ENCODE assay signal across 18 mouse cellular contexts in the genomic region with DNA sequence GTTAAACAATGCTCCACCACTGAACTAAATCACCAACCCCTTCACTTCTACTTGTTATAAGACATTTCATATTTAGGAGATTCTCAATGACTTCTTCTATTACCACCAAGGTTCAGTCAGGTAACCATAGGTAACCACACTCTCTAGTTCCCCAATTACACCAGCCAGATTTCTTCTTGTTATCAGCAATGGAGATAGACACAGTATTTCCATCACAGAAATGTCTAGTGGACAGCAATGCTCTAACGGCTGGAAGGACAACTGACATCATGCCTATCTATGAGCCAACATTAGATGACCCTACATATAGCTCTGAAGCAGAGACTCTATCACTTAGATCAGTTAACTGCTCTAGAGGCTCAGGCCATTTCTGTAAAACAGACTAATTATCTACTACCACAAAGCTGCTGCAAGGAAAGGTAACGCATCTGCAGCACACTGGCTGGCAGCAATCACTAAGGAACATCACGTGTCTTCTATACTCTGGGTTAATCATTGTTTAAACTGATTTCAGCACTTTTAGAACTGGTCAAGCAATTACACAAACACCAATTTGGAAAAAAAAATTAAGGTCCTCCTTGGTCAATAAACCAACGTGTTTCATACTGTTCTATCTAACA. TPM values are rescaled to one million over a fixed set of nuclear protein-coding genes. Genes with fewer than 3 reads are reported as not detected.
DNase-seq lines count a peak whose midpoint lies in the region; ATAC-seq and TF ChIP-seq lines count a peak whose summit lies in the region.
"Had no signal": no experiment of that assay in that cellular context is flagged by ENCODE, and none has a peak within 500 bp of the region (broad histone marks: within the 10 kb centered on the region; RNA-seq: fewer than 3 reads in every experiment).

No protein-coding gene starts in this region.

- no peaks in the 10 kb centered on the region for H3K27me3 ChIP-seq in heart, embryonic 14.5 days (ENCODE audit: control insufficient read depth, insufficient read depth, low read length)
- H3K27me3 ChIP-seq in MEL (ENCODE audit: control insufficient read depth in 1 of 2, insufficient read depth in 2 of 2, low read length in 2 of 2), result no peaks in the 10 kb centered on the region
- H3K27me3 ChIP-seq in kidney, embryonic 15.5 days, result no peaks in the 10 kb centered on the region
- H3K27me3 ChIP-seq in liver, embryonic 14.5 days (ENCODE audit: control insufficient read depth, insufficient read depth, low read length), result no peaks in the 10 kb centered on the region
- no peaks in the 10 kb centered on the region for H3K27me3 ChIP-seq in midbrain, embryonic 11.5 days (ENCODE audit: control insufficient read depth, insufficient read depth, low read length)
- H3K27me3 ChIP-seq: limb, embryonic 13.5 days; midbrain, embryonic 13.5 days had no signal

- H3K27ac ChIP-seq in heart, embryonic 14.5 days (replicated peaks in 1 of 2; ENCODE audit: control insufficient read depth in 1 of 2, insufficient read depth in 1 of 2, low read depth in 2 of 2, low read length in 2 of 2), result no peak overlapping the region
- no peak overlapping the region for H3K27ac ChIP-seq in MEL (ENCODE audit: control insufficient read depth, low read depth, low read length)
- peak overlapping the region; percentile 81 for H3K27ac ChIP-seq in kidney, embryonic 15.5 days
- peak overlapping the region; percentile 15; the same call in 1 of the 2 replicates for H3K27ac ChIP-seq in liver, embryonic 14.5 days
- H3K27ac ChIP-seq in midbrain, embryonic 11.5 days (ENCODE audit: low read depth, low read length), result no peak overlapping the region
- H3K27ac ChIP-seq: hindbrain, postnatal 0 days; limb, embryonic 13.5 days; midbrain, embryonic 13.5 days had no signal

- H3K4me1 ChIP-seq in heart, embryonic 14.5 days (ENCODE audit: control insufficient read depth in 2 of 2, insufficient read depth in 2 of 2, low read length in 2 of 2), result peaks cover 2 to 41% of the 10 kb centered on the region in 2 experiments; a peak in 2 of 4 replicates
- H3K4me1 ChIP-seq in MEL (ENCODE audit: control insufficient read depth in 1 of 2, insufficient read depth in 2 of 2, low read length in 2 of 2), result peaks cover 32 to 43% of the 10 kb centered on the region in 2 experiments
- H3K4me1 ChIP-seq in kidney, embryonic 15.5 days, result peaks cover 39% of the 10 kb centered on the region
- peaks cover 33 to 38% of the 10 kb centered on the region in 2 experiments for H3K4me1 ChIP-seq in liver, embryonic 14.5 days (replicated peaks; ENCODE audit: control insufficient read depth in 2 of 2, insufficient read depth in 2 of 2, low read length in 1 of 2)
- H3K4me1 ChIP-seq in midbrain, embryonic 11.5 days (ENCODE audit: control insufficient read depth, insufficient read depth, low read length), result peaks cover 5% of the 10 kb centered on the region; the same call in 1 of the 2 replicates

- peak; percentile 50 to 51 for TF ChIP-seq EP300 in MEL (IDR thresholded peaks at IDR 0.05; ENCODE audit: low read depth in 1 of 2, low read length in 2 of 2)
- TF ChIP-seq EP300 in liver, embryonic 14.5 days (IDR thresholded peaks at IDR 0.05; ENCODE audit: low read depth), result no peak

- TF ChIP-seq POLR2A in MEL (IDR thresholded peaks at IDR 0.05; ENCODE audit: control insufficient read depth in 1 of 2, insufficient read depth in 1 of 2, low read depth in 1 of 2, low read length in 2 of 2, poor library complexity in 1 of 2), result peak in 1 of 2 experiments; percentile 32; a peak in 1 of 4 replicates

- TF ChIP-seq RAD21 in MEL (IDR thresholded peaks at IDR 0.05; ENCODE audit: low read depth, low read length), result no peak

- H3K4me2 ChIP-seq in heart, embryonic 14.5 days (ENCODE audit: low read length), result no peak overlapping the region
- peak overlapping the region; percentile 1; the same call in 1 of the 2 replicates for H3K4me2 ChIP-seq in kidney, embryonic 15.5 days
- H3K4me2 ChIP-seq in liver, embryonic 14.5 days (ENCODE audit: low read depth), result peak overlapping the region; percentile 27
- H3K4me2 ChIP-seq in midbrain, embryonic 11.5 days, result no peak overlapping the region
- H3K4me2 ChIP-seq: limb, embryonic 13.5 days; midbrain, embryonic 13.5 days had no signal

- TF ChIP-seq CTCF in MEL (IDR thresholded peaks at IDR 0.05 in 2 of 3, conservative IDR thresholded peaks at IDR 0.05 in 1 of 3; ENCODE audit: control insufficient read depth in 1 of 3, insufficient read depth in 1 of 3, low read depth in 2 of 3, low read length in 3 of 3, poor library complexity in 1 of 3, severe bottlenecking in 1 of 3), result no peak
- no peak for TF ChIP-seq CTCF in liver, embryonic 14.5 days (IDR thresholded peaks at IDR 0.05; ENCODE audit: low read depth)

- H3K36me3 ChIP-seq in heart, embryonic 14.5 days (ENCODE audit: control insufficient read depth, insufficient read depth, low read length), result peaks cover 26% of the 10 kb centered on the region
- peaks cover 14 to 58% of the 10 kb centered on the region in 2 experiments for H3K36me3 ChIP-seq in MEL (ENCODE audit: control insufficient read depth in 1 of 2, insufficient read depth in 2 of 2, low read length in 2 of 2)
- H3K36me3 ChIP-seq in kidney, embryonic 15.5 days, result peaks cover 8% of the 10 kb centered on the region
- H3K36me3 ChIP-seq in liver, embryonic 14.5 days (replicated peaks; ENCODE audit: control insufficient read depth, insufficient read depth, low read depth), result peaks cover 14% of the 10 kb centered on the region
- peaks cover 6% of the 10 kb centered on the region; the same call in 1 of the 2 replicates for H3K36me3 ChIP-seq in midbrain, embryonic 11.5 days (ENCODE audit: control insufficient read depth, insufficient read depth, low read length)

- H3K4me3 ChIP-seq in heart, embryonic 14.5 days (ENCODE audit: control insufficient read depth in 1 of 2, insufficient read depth in 1 of 2, low read depth in 1 of 2, low read length in 2 of 2), result no peak overlapping the region
- no peak overlapping the region for H3K4me3 ChIP-seq in MEL (ENCODE audit: control insufficient read depth in 1 of 2, insufficient read depth in 1 of 2, low read depth in 2 of 2, low read length in 2 of 2)
- no peak overlapping the region for H3K4me3 ChIP-seq in kidney, embryonic 15.5 days (replicated peaks)
- H3K4me3 ChIP-seq in liver, embryonic 14.5 days (ENCODE audit: insufficient read depth in 1 of 2, low read depth in 2 of 2, low read length in 2 of 2), result no peak overlapping the region
- H3K4me3 ChIP-seq in midbrain, embryonic 11.5 days (ENCODE audit: low read depth, low read length), result no peak overlapping the region
- H3K4me3 ChIP-seq: limb, embryonic 13.5 days; midbrain, embryonic 13.5 days; myocyte had no signal

- 0 out of 2 replicates have a peak overlapping the region, but pooled peaks have one; percentile 1 for H3K9ac ChIP-seq in heart, embryonic 14.5 days (ENCODE audit: low read length)
- H3K9ac ChIP-seq in MEL (ENCODE audit: control insufficient read depth, low read depth, low read length, poor library complexity, severe bottlenecking), result no peak overlapping the region
- H3K9ac ChIP-seq in kidney, embryonic 15.5 days, result no peak overlapping the region
- H3K9ac ChIP-seq in liver, embryonic 14.5 days (replicated peaks), result no peak overlapping the region
- no peak overlapping the region for H3K9ac ChIP-seq in midbrain, embryonic 11.5 days (ENCODE audit: low read length)
- H3K9ac ChIP-seq: limb, embryonic 13.5 days; midbrain, embryonic 13.5 days had no signal

- 57% methylated on average over 4 of the region's 4 CpGs for WGBS in heart, embryonic 14.5 days
- 68% methylated on average over 4 of the region's 4 CpGs for WGBS in kidney, embryonic 15.5 days
- WGBS in liver, embryonic 14.5 days (ENCODE audit: insufficient replicate concordance), result 31% methylated on average over 4 of the region's 4 CpGs
- WGBS in midbrain, embryonic 11.5 days, result 85% methylated on average over 4 of the region's 4 CpGs

- H3K9me3 ChIP-seq in heart, embryonic 14.5 days (ENCODE audit: control insufficient read depth, low read length), result no peaks in the 10 kb centered on the region
- no peaks in the 10 kb centered on the region for H3K9me3 ChIP-seq in MEL (replicated peaks; ENCODE audit: insufficient read depth, low read length)
- H3K9me3 ChIP-seq in kidney, embryonic 15.5 days (replicated peaks), result no peaks in the 10 kb centered on the region
- H3K9me3 ChIP-seq in liver, embryonic 14.5 days (ENCODE audit: control insufficient read depth, low read length), result no peaks in the 10 kb centered on the region
- H3K9me3 ChIP-seq in midbrain, embryonic 11.5 days (ENCODE audit: control insufficient read depth, low read length), result no peaks in the 10 kb centered on the region
- H3K9me3 ChIP-seq: limb, embryonic 13.5 days; midbrain, embryonic 13.5 days had no signal

- peaks cover 79% of the 10 kb centered on the region for H3K79me2 ChIP-seq in MEL (ENCODE audit: control insufficient read depth, insufficient read depth, low read length, poor library complexity)

- no peak for ATAC-seq in heart, embryonic 14.5 days (ENCODE audit: insufficient number of reproducible peaks, insufficient read depth, low FRiP score, low read depth)
- no peak for ATAC-seq in kidney, embryonic 15.5 days (replicated peaks; ENCODE audit: low FRiP score)
- no peak for ATAC-seq in liver, embryonic 14.5 days (ENCODE audit: insufficient read depth)
- ATAC-seq in midbrain, embryonic 11.5 days (ENCODE audit: low FRiP score), result no peak
- ATAC-seq: hindbrain, postnatal 0 days; midbrain, embryonic 13.5 days had no signal

- DNase-seq in heart, postnatal 25 days (ENCODE audit: low spot score), result no peak
- DNase-seq in MEL (ENCODE audit: low read depth, low spot score), result peak; percentile 64
- no peak for DNase-seq in liver, embryonic 14.5 days (ENCODE audit: low read depth in 3 of 3, low spot score in 3 of 3)
- DNase-seq in midbrain, embryonic 11.5 days (ENCODE audit: low spot score, missing footprints), result no peak
- DNase-seq in gastrocnemius, adult 18-20 months (ENCODE audit: low spot score), result no peak
- DNase-seq in cerebellum, postnatal 4 days (ENCODE audit: low spot score in 2 of 2), result no peak
- DNase-seq: adrenal gland, adult 2 months; B cell, adult 2 months; cerebellum, adult 18-20 months; heart, postnatal 14 days; lung, postnatal 14 days; right cerebral cortex, adult 18-20 months had no signal

- intact Hi-C loops in heart, postnatal 25 days (cut with DNase I), result loop anchor here (5.0 kb wide), 1 partner anchor 168 kb away; the partner anchor contains the start of gene Arid2

TF ChIP-seq in MEL, 35 proteins besides CTCF, POLR2A, EP300 and RAD21 (continues in another document):
- peak; percentile 84 for TF ChIP-seq RCOR1 (IDR thresholded peaks at IDR 0.05; ENCODE audit: low read depth, low read length)

RNA-seq across cellular contexts. Expression of gene Scaf11, which starts 4.9 kb away (rescaled TPM):
- polyA plus RNA-seq in heart, embryonic 14.5 days (2014; fragmentation: Nextera tagmentation; extraction: Ambion mirVana), result 59.2 and 61.8 TPM in 2 replicates
- total RNA-seq in heart, postnatal 25 days (2021), result 10 to 100 TPM; 39.8 to 47.1 TPM
- total RNA-seq in MEL (2012; rRNA removed), result 137 and 156 TPM in 2 replicates
- polyA plus RNA-seq in MEL (2012; ENCODE audit: insufficient read depth in 1 of 2, insufficient read length in 2 of 2, low read depth in 1 of 2, low replicate concordance in 2 of 2, missing spikeins in 1 of 2), result 100 to 1,000 TPM; 165 to 242 TPM
- polyA plus RNA-seq in kidney, embryonic 15.5 days (2015; fragmentation: Nextera tagmentation; extraction: Ambion mirVana), result 95.6 and 102 TPM in 2 replicates
- polyA plus RNA-seq in liver, embryonic 14.5 days (2012; rRNA removed), result 11.8 and 19.4 TPM in 2 replicates
- polyA plus RNA-seq in liver, embryonic 14.5 days (2014; fragmentation: Nextera tagmentation; extraction: Ambion mirVana), result 37.1 and 37.9 TPM in 2 replicates
- 101 and 105 TPM in 2 replicates for polyA plus RNA-seq in midbrain, embryonic 11.5 days (2014; fragmentation: Nextera tagmentation; extraction: Ambion mirVana)
- 10 to 100 TPM; 40.2 to 41.0 TPM for total RNA-seq in gastrocnemius, adult 18-20 months (2021)

Comparison
In these comparisons a context has a peak if more than half of its experiments do, and no peak if none do; other contexts are left out.
1. H3K27ac ChIP-seq: peak in kidney, embryonic 15.5 days (single experiment) and liver, embryonic 14.5 days (single experiment); none in heart, embryonic 14.5 days (0 of 2), MEL (single experiment) and midbrain, embryonic 11.5 days (single experiment).
2. H3K4me2 ChIP-seq: peak in kidney, embryonic 15.5 days (single experiment) and liver, embryonic 14.5 days (single experiment); none in heart, embryonic 14.5 days (single experiment) and midbrain, embryonic 11.5 days (single experiment).